8 mouse cellular contexts compared by ENCODE assay signal in genomic region chr13:24253989-24254388, GRCm38 (mm10). TPM values are rescaled to one million over a fixed set of nuclear protein-coding genes. Genes with fewer than 3 reads are reported as not detected.
DNase-seq lines count a peak whose midpoint lies in the region; ATAC-seq and TF ChIP-seq lines count a peak whose summit lies in the region.

No protein-coding gene starts in this region.

- H3K36me3 ChIP-seq in kidney, embryonic 16.5 days (ENCODE audit: insufficient read depth, low read length) = no peaks in the 10 kb centered on the region
- no peaks in the 10 kb centered on the region for H3K36me3 ChIP-seq in lung, embryonic 16.5 days (ENCODE audit: control insufficient read depth, insufficient read depth, low read length)
- no peaks in the 10 kb centered on the region for H3K36me3 ChIP-seq in testis, adult 2 months (ENCODE audit: control insufficient read depth, insufficient read depth, low read length)

- intact Hi-C loops in gastrocnemius, postnatal 14 days (cut with DNase I; ENCODE audit: low total_unique reads) = no loop called here

- no peaks in the 10 kb centered on the region for H3K27me3 ChIP-seq in cerebellum, adult 2 months (ENCODE audit: control insufficient read depth, insufficient read depth, low read length)
- no peaks in the 10 kb centered on the region for H3K27me3 ChIP-seq in kidney, embryonic 16.5 days (ENCODE audit: insufficient read depth, low read length)
- no peaks in the 10 kb centered on the region for H3K27me3 ChIP-seq in lung, embryonic 16.5 days (ENCODE audit: control insufficient read depth, insufficient read depth, low read depth, low read length)
- no peaks in the 10 kb centered on the region for H3K27me3 ChIP-seq in testis, adult 2 months (ENCODE audit: control insufficient read depth, insufficient read depth, low read length)

- WGBS in cerebellum, adult 2 months = 23% methylated on average over 2 of the region's 2 CpGs
- 33% methylated on average over 2 of the region's 2 CpGs for WGBS in kidney, embryonic 16.5 days
- WGBS in lung, embryonic 16.5 days = 13% methylated on average over 2 of the region's 2 CpGs

- no peak overlapping the region for H3K4me3 ChIP-seq in cerebellum, adult 2 months (replicated peaks; ENCODE audit: insufficient read depth, low read depth, low read length)
- H3K4me3 ChIP-seq in kidney, embryonic 16.5 days (ENCODE audit: low read length) = no peak overlapping the region
- no peak overlapping the region for H3K4me3 ChIP-seq in lung, embryonic 16.5 days (ENCODE audit: low read length)
- no peak overlapping the region for H3K4me3 ChIP-seq in testis, adult 2 months (ENCODE audit: control insufficient read depth, low read depth, low read length)

- DNase-seq in frontal cortex, postnatal 25 days (ENCODE audit: low spot score in 2 of 2) = no peak
- DNase-seq in CD4-positive helper T cell, adult 2 months (ENCODE audit: low read depth, low spot score) = peak; percentile 10
- DNase-seq in cerebellum, adult 2 months = peak in 1 of 2 experiments; percentile 39
- peak; percentile 18 for DNase-seq in gastrocnemius, postnatal 14 days

- H3K4me1 ChIP-seq in cerebellum, adult 2 months (ENCODE audit: control insufficient read depth, insufficient read depth, low read length) = peaks cover 6% of the 10 kb centered on the region; the same call in 1 of the 2 replicates
- H3K4me1 ChIP-seq in kidney, embryonic 16.5 days (ENCODE audit: insufficient read depth, low read length) = peaks cover 9% of the 10 kb centered on the region; the same call in 1 of the 2 replicates
- H3K4me1 ChIP-seq in lung, embryonic 16.5 days (replicated peaks; ENCODE audit: control insufficient read depth, insufficient read depth, low read length) = peaks cover 16% of the 10 kb centered on the region
- peaks cover 2% of the 10 kb centered on the region; the same call in 1 of the 2 replicates for H3K4me1 ChIP-seq in testis, adult 2 months (ENCODE audit: control insufficient read depth, insufficient read depth, low read length)

- peak; percentile 88 for ATAC-seq in frontal cortex, adult (ENCODE audit: low TSS enrichment)
- peak; percentile 59; the same call in 1 of the 2 replicates for ATAC-seq in kidney, embryonic 16.5 days (ENCODE audit: low FRiP score, low TSS enrichment)
- peak; percentile 77 for ATAC-seq in lung, embryonic 16.5 days (ENCODE audit: low read depth)

- TF ChIP-seq CTCF in cerebellum, adult 2 months (IDR thresholded peaks at IDR 0.05; ENCODE audit: borderline replicate concordance, insufficient read depth, low read depth, low read length) = peak; percentile 54; the same call in 1 of the 2 replicates
- peak; percentile 60; the same call in 1 of the 2 replicates for TF ChIP-seq CTCF in testis, adult 2 months (IDR thresholded peaks at IDR 0.05; ENCODE audit: control insufficient read depth, insufficient read depth, insufficient replicate concordance, low read depth, low read length)

- no peak overlapping the region for H3K27ac ChIP-seq in cerebellum, adult 2 months (ENCODE audit: insufficient read depth, low read length)
- no peak overlapping the region for H3K27ac ChIP-seq in kidney, embryonic 16.5 days (ENCODE audit: low read length)
- H3K27ac ChIP-seq in lung, embryonic 16.5 days (ENCODE audit: low read length) = no peak overlapping the region; the same call in 1 of the 2 replicates
- 0 out of 2 replicates have a peak overlapping the region, but pooled peaks have one; percentile 27 for H3K27ac ChIP-seq in testis, adult 2 months (ENCODE audit: control insufficient read depth, insufficient read depth, low read depth, low read length)

- H3K9ac ChIP-seq in kidney, embryonic 16.5 days (replicated peaks; ENCODE audit: low read length) = no peak overlapping the region
- H3K9ac ChIP-seq in lung, embryonic 16.5 days (ENCODE audit: low read length) = no peak overlapping the region

- H3K4me2 ChIP-seq in kidney, embryonic 16.5 days (replicated peaks; ENCODE audit: low read depth, low read length) = no peak overlapping the region
- H3K4me2 ChIP-seq in lung, embryonic 16.5 days (ENCODE audit: low read depth, low read length) = no peak overlapping the region

- TF ChIP-seq POLR2A in cerebellum, adult 2 months (IDR thresholded peaks at IDR 0.05; ENCODE audit: borderline replicate concordance, insufficient read depth, low read length) = no peak
- TF ChIP-seq POLR2A in testis, adult 2 months (IDR thresholded peaks at IDR 0.05; ENCODE audit: control insufficient read depth, low read depth, low read length) = no peak

- H3K9me3 ChIP-seq in kidney, embryonic 16.5 days (ENCODE audit: low read length) = no peaks in the 10 kb centered on the region
- no peaks in the 10 kb centered on the region for H3K9me3 ChIP-seq in lung, embryonic 16.5 days (ENCODE audit: control insufficient read depth, low read length)

RNA-seq across cellular contexts. Expression of gene Carmil1, which starts 26.6 kb away (rescaled TPM):
- polyA plus RNA-seq in cerebellum, adult 2 months (2012; rRNA removed) = 23.7 and 24.8 TPM in 2 replicates
- total RNA-seq in gastrocnemius, postnatal 14 days (2021) = 1 to 10 TPM; 2.9 to 3.8 TPM
- polyA plus RNA-seq in kidney, embryonic 16.5 days (2015; fragmentation: Nextera tagmentation; extraction: Ambion mirVana) = 52.5 and 60.2 TPM in 2 replicates
- 51.2 and 51.7 TPM in 2 replicates for polyA plus RNA-seq in lung, embryonic 16.5 days (2015; fragmentation: Nextera tagmentation; extraction: Ambion mirVana)
- 30.3 and 32.8 TPM in 2 replicates for polyA plus RNA-seq in testis, adult 2 months (2012; rRNA removed)

Comparison
In these comparisons a context has a peak if more than half of its experiments do, and no peak if none do; other contexts are left out.
1. DNase-seq: peak in CD4-positive helper T cell, adult 2 months (single experiment) and gastrocnemius, postnatal 14 days (single experiment); none in frontal cortex, postnatal 25 days (0 of 2).
2. Peak in every context shown above with its lines, with median percentiles within 50 percentile points of each other: ATAC-seq.